Mouse (Mus musculus) G1E (cell line): Measurements from ENCODE around the gene Efl1. TPM values are rescaled to one million over a fixed set of nuclear protein-coding genes. Genes with fewer than 3 reads are reported as not detected.
"Not testable (repeated sequence)": the region's sequence is repeated elsewhere in the genome, so short reads cannot be mapped to it uniquely, and the experiment has no call there.

ENCODE experiments used
- ATAC-seq: 2 replicates; pipeline ENCODE4 v1.8.0; 2016; ENCODE audit warnings: mild to moderate bottlenecking; ENCODE audit not compliant: insufficient number of reproducible peaks, poor library complexity, low FRiP score, severe bottlenecking; ENCODE audit errors: extremely low read depth
- DNase-seq: peaks from one replicate; pipeline ENCODE4 v3.0.0; 2012; ENCODE audit warnings: low spot score
- H3K27me3 ChIP-seq: 2 replicates; pipeline ENCODE4 v1.6.1; 2012; ENCODE audit warnings: mild to moderate bottlenecking, low read length, inconsistent platforms; ENCODE audit not compliant: insufficient read depth
- H3K36me3 ChIP-seq: replicated peaks from 2 replicates; pipeline ENCODE3; 2012; ENCODE audit warnings: mild to moderate bottlenecking, inconsistent platforms
- H3K4me1 ChIP-seq: 2 replicates; pipeline ENCODE4 v1.6.1; 2012; ENCODE audit warnings: low read depth, low read length, inconsistent platforms, mixed read lengths; ENCODE audit not compliant: insufficient read depth
- H3K4me3 ChIP-seq: 2 replicates; pipeline ENCODE4 v1.5.1; 2012; ENCODE audit warnings: low read depth, mild to moderate bottlenecking, inconsistent platforms, low read length, moderate library complexity, mixed read lengths
- H3K9me3 ChIP-seq: replicated peaks from 2 replicates; pipeline ENCODE4 v1.6.1; 2012; ENCODE audit warnings: inconsistent platforms
- CTCF ChIP-seq: IDR thresholded peaks from 2 replicates; pipeline ENCODE4 v1.5.1; 2012; ENCODE audit warnings: low read depth, low read length, inconsistent platforms, mixed read lengths
- GATA1 ChIP-seq: IDR thresholded peaks from 2 replicates; pipeline ENCODE4 v1.6.1; 2012; ENCODE audit warnings: borderline replicate concordance, low read length, inconsistent platforms, mixed read lengths
- GATA2 ChIP-seq: IDR thresholded peaks from 2 replicates; pipeline ENCODE4 v1.6.1; 2012; ENCODE audit warnings: low read depth, low read length, inconsistent platforms, borderline replicate concordance
- POLR2AphosphoS5 ChIP-seq: IDR thresholded peaks from 2 replicates; pipeline ENCODE4 v1.6.1; 2012; ENCODE audit warnings: low read depth, low read length, inconsistent platforms; ENCODE audit not compliant: insufficient replicate concordance
- TAL1 ChIP-seq: conservative IDR thresholded peaks from 2 replicates; pipeline ENCODE4 v1.6.1; 2012; ENCODE audit warnings: low read depth, low read length, inconsistent platforms, mixed read lengths
- polyA plus RNA-seq: library from polyadenylated mRNA; stranded (reverse); fragments of >175 nt; gene quantifications from 2 replicates; pipeline ENCODE4 v1.2.3, GENCODE M21; 2012
- total RNA-seq, 2 experiments: library from RNA; stranded (forward) in 1 of 2; stranded (reverse) in 1 of 2; fragments of 200-1000 nt in 1 of 2; fragments of >200 nt in 1 of 2; fragmentation: Nextera tagmentation in 1 of 2; gene quantifications; 2 replicates each; pipeline ENCODE4 v1.2.3; 2014 to 2017

The Efl1 gene
- total and polyA plus RNA-seq, 3 experiments = 3.7 to 31.9 (median 23.0) TPM

GRCm38 (mm10) chr7:82723151-82723871 is 74.9 kb downstream of the Efl1 start:
- DNase-seq (no peak), ATAC-seq (no peak)
- TF ChIP-seq GATA2 = no peak
- no peak for TF ChIP-seq POLR2AphosphoS5
- TF ChIP-seq TAL1 = no peak
- TF ChIP-seq CTCF = no peak
- no peak for TF ChIP-seq GATA1
- Histone ChIP-seq H3K27me3 (no peaks in the 10 kb centered on the region), H3K4me1 (no peaks in the 10 kb centered on the region), H3K4me3 (no peak overlapping the region), H3K36me3 (peaks cover 84% of the 10 kb centered on the region), H3K9me3 (no peaks in the 10 kb centered on the region)

DNA sequence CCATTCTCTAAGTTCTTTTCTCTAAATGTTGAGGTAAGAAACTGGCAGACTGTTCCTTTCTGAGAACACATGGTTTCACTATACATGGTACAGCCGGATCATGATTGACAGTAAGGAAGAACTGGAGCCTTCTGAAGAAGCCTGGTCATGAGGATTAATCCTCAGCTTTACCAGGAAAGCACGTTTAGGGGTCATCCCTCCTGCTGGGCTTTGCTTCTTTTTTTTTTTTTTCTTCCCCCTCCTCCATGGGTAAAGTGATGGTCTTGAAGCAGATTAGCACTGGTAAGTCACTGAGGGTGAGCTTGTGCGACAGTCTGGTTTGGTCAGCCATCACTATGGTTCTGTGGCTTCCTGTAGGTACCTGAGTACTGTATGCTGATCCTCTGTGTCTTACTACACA is 76.1 kb downstream of the Efl1 start:
- Histone ChIP-seq H3K4me1 (no peaks in the 10 kb centered on the region), H3K9me3 (no peaks in the 10 kb centered on the region), H3K4me3 (no peak overlapping the region), H3K27me3 (no peaks in the 10 kb centered on the region), H3K36me3 (peaks cover 85% of the 10 kb centered on the region)
- DNase-seq = no peak
- no peak for ATAC-seq
- no peak for TF ChIP-seq POLR2AphosphoS5
- no peak for TF ChIP-seq TAL1
- no peak for TF ChIP-seq CTCF
- TF ChIP-seq GATA1 = no peak
- no peak for TF ChIP-seq GATA2

DNA sequence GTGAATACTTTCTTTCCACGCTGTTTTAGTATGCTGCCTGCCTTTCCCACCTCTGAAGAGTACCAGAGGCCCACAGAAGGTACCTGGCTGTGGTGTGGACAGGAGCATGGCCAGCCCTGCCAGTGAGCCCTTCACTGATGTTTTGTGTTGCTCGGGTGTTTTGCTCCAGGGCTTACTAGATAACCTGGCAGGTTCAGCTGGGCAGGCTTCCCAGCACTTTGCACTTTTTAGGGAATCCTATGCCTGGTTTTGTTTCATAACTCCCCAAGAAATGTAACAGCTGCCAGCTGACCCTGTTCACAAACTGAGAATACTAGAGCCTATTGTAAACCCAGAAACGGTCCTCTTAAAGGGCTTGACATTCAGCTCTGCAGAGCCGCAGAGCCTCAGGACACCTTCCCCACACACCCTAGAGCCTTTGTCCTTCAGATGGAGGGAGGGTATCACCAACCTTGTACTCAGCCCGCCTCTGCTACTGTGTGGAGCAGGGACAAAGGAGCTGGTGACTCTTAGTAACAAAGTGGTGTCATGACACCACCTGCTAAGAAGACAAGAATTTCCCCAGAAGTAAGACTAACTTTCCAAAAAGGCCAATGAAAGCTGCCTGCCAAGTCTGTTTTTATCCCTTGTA is 76.7 kb downstream of the Efl1 start:
- Histone ChIP-seq H3K36me3 (peaks cover 83% of the 10 kb centered on the region), H3K4me1 (no peaks in the 10 kb centered on the region), H3K27me3 (no peaks in the 10 kb centered on the region), H3K9me3 (no peaks in the 10 kb centered on the region), H3K4me3 (no peak overlapping the region)
- no peak for TF ChIP-seq CTCF
- no peak for TF ChIP-seq GATA2
- no peak for TF ChIP-seq POLR2AphosphoS5
- no peak for TF ChIP-seq TAL1
- no peak for TF ChIP-seq GATA1
- no peak for ATAC-seq
- no peak for DNase-seq

GRCm38 (mm10) chr7:82725741-82726450 is 77.5 kb downstream of the Efl1 start:
- Histone ChIP-seq H3K9me3 (no peaks in the 10 kb centered on the region), H3K27me3 (no peaks in the 10 kb centered on the region), H3K36me3 (peaks cover 80% of the 10 kb centered on the region), H3K4me3 (no peak overlapping the region), H3K4me1 (no peaks in the 10 kb centered on the region)
- ATAC-seq (no peak), DNase-seq (no peak)
- TF ChIP-seq CTCF = no peak
- no peak for TF ChIP-seq POLR2AphosphoS5
- no peak for TF ChIP-seq TAL1
- no peak for TF ChIP-seq GATA2
- TF ChIP-seq GATA1 = no peak

GRCm38 (mm10) chr7:82727066-82727465 is 78.7 kb downstream of the Efl1 start:
- ATAC-seq (no peak), DNase-seq (no peak)
- Histone ChIP-seq H3K36me3 (peaks cover 78% of the 10 kb centered on the region), H3K4me3 (no peak overlapping the region), H3K9me3 (no peaks in the 10 kb centered on the region), H3K27me3 (no peaks in the 10 kb centered on the region), H3K4me1 (no peaks in the 10 kb centered on the region)
- no peak for TF ChIP-seq CTCF

DNA sequence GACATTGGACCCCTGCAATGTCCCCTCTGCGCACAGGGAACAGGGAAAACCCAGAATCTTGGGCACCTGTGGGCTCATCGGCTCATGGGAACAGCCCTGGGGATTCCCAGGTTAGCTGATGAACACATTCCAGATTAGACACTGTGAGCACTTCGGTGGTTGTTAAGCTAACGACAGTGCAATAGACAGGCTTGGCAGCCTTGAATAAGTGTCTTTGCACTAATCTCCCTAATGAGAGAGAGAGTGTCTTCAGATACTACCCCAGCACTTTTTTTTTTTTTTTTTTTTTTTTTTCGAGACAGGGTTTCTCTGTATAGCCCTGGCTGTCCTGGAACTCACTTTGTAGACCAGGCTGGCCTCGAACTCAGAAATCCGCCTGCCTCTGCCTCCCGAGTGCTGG is 80.6 kb downstream of the Efl1 start:
- not testable (repeated sequence) for H3K27me3 ChIP-seq, DNase-seq, H3K4me1 ChIP-seq, H3K9me3 ChIP-seq, H3K4me3 ChIP-seq, ATAC-seq
- H3K36me3 ChIP-seq = peaks cover 80% of the 10 kb centered on the region

GRCm38 (mm10) chr7:82733118-82733517 is 84.7 kb downstream of the Efl1 start:
- Histone ChIP-seq H3K4me3 (no peak overlapping the region), H3K27me3 (no peaks in the 10 kb centered on the region), H3K4me1 (no peaks in the 10 kb centered on the region), H3K36me3 (peaks cover 58% of the 10 kb centered on the region), H3K9me3 (no peaks in the 10 kb centered on the region)
- no peak for TF ChIP-seq GATA1
- no peak for TF ChIP-seq CTCF
- no peak for TF ChIP-seq POLR2AphosphoS5
- no peak for TF ChIP-seq GATA2
- no peak for TF ChIP-seq TAL1
- ATAC-seq (no peak), DNase-seq (no peak)
